Mouse (Mus musculus) G1E (cell line): ENCODE measurements at regions not wholly inside any gene's neighbourhood (a gene's known extent, or its start where the extent isn't known, plus 50 kb on each side); places are given as distances from the start of the nearest gene placed in this dataset.

Source experiments
- CTCF ChIP-seq: IDR thresholded peaks from 2 replicates; pipeline ENCODE4 v1.5.1; 2012; ENCODE audit warnings: low read depth, low read length, inconsistent platforms, mixed read lengths
- GATA1 ChIP-seq: IDR thresholded peaks from 2 replicates; pipeline ENCODE4 v1.6.1; 2012; ENCODE audit warnings: borderline replicate concordance, low read length, inconsistent platforms, mixed read lengths
- GATA2 ChIP-seq: IDR thresholded peaks from 2 replicates; pipeline ENCODE4 v1.6.1; 2012; ENCODE audit warnings: low read depth, low read length, inconsistent platforms, borderline replicate concordance
- POLR2AphosphoS5 ChIP-seq: IDR thresholded peaks from 2 replicates; pipeline ENCODE4 v1.6.1; 2012; ENCODE audit warnings: low read depth, low read length, inconsistent platforms; ENCODE audit not compliant: insufficient replicate concordance

DNA sequence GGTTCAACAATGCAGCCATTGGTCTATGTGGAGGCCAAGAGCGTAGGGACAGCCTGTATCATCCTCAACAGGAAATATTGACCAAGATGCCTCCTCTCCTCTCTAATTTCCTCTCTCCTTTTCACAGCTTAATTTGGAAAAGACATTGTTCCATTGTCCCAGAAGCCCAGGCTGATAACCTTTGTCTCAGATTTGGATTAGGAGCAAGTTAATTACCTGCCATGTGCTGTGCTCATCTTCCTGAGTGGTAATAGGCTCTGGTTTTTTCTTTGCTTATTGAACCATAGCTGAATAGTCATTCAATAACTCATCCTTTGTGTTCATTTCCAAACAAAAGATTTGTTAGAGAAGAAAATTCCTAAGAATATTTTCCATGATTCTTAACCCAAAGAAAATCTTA is 280.6 kb upstream of the Meis1 start:
- TF ChIP-seq POLR2AphosphoS5 (no peak), CTCF (no peak), GATA1 (no peak), GATA2 (no peak)
